Mouse (Mus musculus): ENCODE measurements at regions not wholly inside any gene's neighbourhood (a gene's known extent, or its start where the extent isn't known, plus 50 kb on each side); places are given as distances from the start of the nearest gene placed in this dataset.

DNA sequence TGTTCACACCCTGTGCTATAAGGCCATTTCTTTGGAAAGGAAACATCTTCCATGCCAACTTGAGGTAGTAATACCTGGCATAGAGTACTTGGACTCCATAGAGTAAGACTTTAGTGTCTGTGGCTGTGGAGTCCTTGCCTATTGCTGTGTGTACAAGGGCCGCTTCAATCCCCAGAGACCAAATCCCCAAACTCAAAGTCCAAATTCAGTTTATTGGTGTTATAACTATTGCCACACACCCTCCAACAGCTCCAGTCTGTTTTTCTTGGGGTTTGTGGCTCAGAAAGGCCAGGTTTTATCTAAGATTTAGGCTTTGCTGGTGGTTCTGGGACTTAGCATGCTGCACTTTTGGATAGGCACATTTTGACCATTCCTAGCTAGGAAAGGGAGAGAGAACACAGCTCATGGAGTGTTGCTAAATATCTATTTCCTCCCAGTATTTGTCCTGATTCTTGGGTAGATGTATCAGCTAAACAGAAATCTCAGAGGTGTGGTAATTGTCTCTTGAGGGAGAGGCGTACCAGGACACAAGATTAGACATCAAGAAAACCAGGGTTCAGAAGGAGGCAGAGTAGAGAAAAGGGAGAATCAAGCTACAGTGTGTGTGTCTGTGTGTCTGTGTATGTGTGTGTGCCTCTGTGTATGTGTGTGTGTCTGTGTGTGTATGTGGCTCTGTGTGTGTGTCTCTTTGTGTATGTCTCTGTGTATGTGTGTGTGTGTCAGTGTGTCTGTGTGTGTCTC lies 65.3 kb upstream of the Parp11 start:
- DNase-seq (ENCODE audit: low spot score): no peak

DNA sequence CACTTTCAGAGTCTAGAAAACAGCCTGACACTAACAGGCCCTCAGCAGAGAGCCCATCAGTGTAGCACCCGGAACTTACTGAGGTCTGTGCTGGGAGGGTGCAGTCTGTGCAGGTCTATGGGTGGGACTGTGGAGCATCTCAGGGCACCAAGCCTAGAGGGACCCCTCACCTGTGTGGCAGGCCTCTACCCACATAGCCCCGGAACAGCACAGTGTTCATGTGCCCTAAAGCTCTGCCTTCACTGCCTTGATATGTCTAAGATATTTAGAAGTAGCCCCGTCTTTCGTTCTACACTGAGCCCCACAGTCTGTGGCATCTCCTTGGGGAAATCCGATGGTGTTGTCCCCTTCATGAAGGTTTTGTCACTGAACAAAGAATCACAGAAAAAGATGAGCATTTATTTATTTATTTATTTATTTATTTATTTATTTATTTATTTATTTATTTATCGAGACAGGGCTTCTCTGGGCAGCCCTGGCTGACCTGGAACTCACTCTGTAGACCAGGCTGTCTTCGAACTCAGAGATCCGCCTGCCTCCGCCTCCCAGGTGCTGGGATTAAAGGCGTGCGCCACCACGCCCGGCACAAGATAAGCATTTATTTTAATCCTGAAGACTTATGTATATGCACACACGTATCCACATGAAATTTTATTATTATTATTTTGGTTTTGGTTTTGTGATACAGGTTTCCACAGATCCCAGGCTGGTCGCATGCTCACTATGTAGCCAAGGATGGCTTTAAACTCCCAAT lies 55.2 kb upstream of the Parp11 start:
- no peak for DNase-seq (ENCODE audit: low spot score)

DNA sequence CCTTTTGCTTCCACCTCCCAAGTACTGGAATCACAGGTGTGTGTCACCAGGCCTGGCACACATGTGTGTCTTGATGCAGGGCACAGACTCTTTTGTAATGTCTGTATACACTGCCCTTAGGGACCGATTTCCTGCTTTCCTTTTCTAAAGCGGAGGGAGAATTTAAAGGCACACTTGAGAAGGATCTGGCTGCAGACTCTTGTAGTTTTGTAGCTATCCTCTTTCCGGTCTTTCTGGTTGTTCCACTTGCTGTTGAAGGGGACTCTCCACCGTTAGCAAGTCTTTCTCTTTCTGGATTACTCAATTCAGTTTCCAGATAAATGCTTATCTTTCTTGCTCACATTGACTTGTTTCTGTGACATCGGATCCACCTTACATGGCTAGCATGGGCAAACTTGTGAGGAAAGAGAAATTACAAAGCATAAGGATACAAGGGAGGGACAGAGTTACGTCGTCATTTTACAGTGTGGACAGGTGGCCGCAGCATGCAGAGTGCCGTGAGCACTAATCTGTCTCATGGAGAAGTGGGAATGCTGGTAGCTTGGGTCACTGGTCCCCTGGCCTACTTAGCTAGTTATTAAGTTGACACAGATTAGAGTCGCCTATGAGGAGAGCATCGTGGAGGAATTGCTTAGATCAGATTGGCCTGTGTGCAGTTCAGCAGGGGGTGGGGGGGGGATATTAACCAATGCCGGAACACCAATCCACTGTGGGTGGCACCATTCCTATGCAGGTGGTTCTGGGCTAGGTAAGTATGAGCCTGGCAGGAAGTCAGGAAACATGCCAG lies 54.4 kb upstream of the Parp11 start:
- DNase-seq (ENCODE audit: low spot score): peak; percentile 56

DNA sequence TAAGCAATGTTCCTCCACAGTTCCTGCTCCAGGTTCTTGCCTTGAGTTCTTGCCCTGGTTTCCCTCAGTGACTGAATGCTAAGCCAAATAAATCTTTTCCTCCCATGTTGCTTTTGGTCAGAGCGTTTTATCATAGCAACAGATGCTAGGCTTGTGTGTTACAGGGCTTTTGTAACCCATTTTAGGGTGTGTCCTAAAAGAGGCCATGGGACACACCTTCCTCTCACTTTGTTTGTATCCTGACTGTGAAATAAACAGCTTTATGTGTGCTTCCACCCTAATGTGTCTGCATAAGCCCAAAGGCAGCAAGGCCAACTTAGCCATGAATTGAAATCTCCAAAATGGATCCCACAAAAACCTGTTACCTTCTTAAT lies 53.9 kb upstream of the Parp11 start:
- no peak for DNase-seq (ENCODE audit: low spot score)

DNA sequence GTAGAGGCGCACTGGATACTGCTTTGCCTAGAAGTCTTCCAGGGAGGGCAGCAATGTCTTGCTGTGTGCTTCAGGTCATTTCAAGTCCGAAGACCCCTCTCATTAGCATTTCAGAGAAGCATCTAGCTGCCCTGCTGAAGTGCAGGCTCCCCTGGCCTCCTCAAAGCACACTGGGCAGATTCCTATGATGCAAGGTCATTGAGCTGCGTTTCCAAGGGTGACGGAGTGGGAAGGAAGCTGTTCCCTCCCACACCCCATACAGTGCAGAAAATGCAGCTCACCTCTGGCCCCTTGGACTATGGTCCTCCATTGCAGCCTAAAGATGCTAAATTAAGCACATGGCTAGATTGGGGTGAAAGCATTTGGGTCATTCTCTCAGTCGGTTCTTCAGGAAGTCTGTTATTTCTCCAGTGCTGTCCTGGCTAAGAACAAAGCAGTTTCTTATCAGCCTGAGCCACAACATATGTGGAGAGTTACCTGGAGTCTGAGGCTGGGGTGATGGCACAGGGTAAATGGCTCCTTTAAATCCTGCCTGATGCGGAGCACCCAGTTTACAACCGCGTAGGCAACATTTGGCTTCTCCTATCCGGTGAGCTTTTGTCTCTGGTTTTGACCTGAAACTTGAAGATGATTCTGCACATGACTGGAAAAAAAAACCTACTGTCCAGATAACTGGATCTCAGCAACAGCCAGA lies 52.6 kb upstream of the Parp11 start:
- no peak for DNase-seq (ENCODE audit: low spot score)

Data from lung, postnatal 25 days (tissue).